Mouse (Mus musculus) cerebellum, adult 8-10 months (tissue): Measurements from ENCODE around the gene D430041D05Rik.

Source experiments
- DNase-seq: peaks from one replicate; pipeline ENCODE4 v3.0.0; 2022

D430041D05Rik gene

GRCm38 (mm10) chr2:104333952-104334351, 76.9 kb downstream of the D430041D05Rik start:
- DNase-seq, result no peak

GRCm38 (mm10) chr2:104332707-104333106, 78.1 kb downstream of the D430041D05Rik start:
- DNase-seq, result no peak

GRCm38 (mm10) chr2:104331261-104331660, 79.6 kb downstream of the D430041D05Rik start:
- DNase-seq, result no peak

GRCm38 (mm10) chr2:104327116-104327794, 83.6 kb downstream of the D430041D05Rik start:
- DNase-seq, result no peak

- no peak for DNase-seq
These were observed 87.0 kb downstream of the D430041D05Rik start for GRCm38 (mm10) chr2:104323773-104324172.

- no peak for DNase-seq
These were observed 87.5 kb downstream of the D430041D05Rik start for GRCm38 (mm10) chr2:104323351-104323750.

GRCm38 (mm10) chr2:104320061-104320624, 90.7 kb downstream of the D430041D05Rik start:
- no peak for DNase-seq

- no peak for DNase-seq
These were observed 91.4 kb downstream of the D430041D05Rik start for GRCm38 (mm10) chr2:104319443-104319842.

- DNase-seq, result no peak
These were observed 91.9 kb downstream of the D430041D05Rik start for GRCm38 (mm10) chr2:104318881-104319280.

- peak; percentile 44 for DNase-seq
These were observed 92.6 kb downstream of the D430041D05Rik start for GRCm38 (mm10) chr2:104318259-104318658.

GRCm38 (mm10) chr2:104317631-104318030, 93.2 kb downstream of the D430041D05Rik start:
- DNase-seq, result no peak

GRCm38 (mm10) chr2:104316483-104316882, 94.3 kb downstream of the D430041D05Rik start:
- DNase-seq, result no peak

- DNase-seq, result no peak
These were observed 97.6 kb downstream of the D430041D05Rik start for GRCm38 (mm10) chr2:104313246-104313645.

GRCm38 (mm10) chr2:104307102-104307501, 103.7 kb downstream of the D430041D05Rik start:
- no peak for DNase-seq

- DNase-seq, result no peak
These were observed 105.1 kb downstream of the D430041D05Rik start for GRCm38 (mm10) chr2:104305722-104306121.

- DNase-seq, result no peak
These were observed 110.9 kb downstream of the D430041D05Rik start for GRCm38 (mm10) chr2:104299912-104300311.

- no peak for DNase-seq
These were observed 111.7 kb downstream of the D430041D05Rik start for GRCm38 (mm10) chr2:104299160-104299559.

GRCm38 (mm10) chr2:104286821-104287220, 124.0 kb downstream of the D430041D05Rik start:
- DNase-seq, result no peak

GRCm38 (mm10) chr2:104283401-104283955, 127.3 kb downstream of the D430041D05Rik start:
- no peak for DNase-seq

GRCm38 (mm10) chr2:104282835-104283234, 128.0 kb downstream of the D430041D05Rik start:
- DNase-seq, result no peak

GRCm38 (mm10) chr2:104267049-104267448, 143.8 kb downstream of the D430041D05Rik start:
- DNase-seq, result no peak

GRCm38 (mm10) chr2:104261741-104262067, 149.1 kb downstream of the D430041D05Rik start:
- DNase-seq, result no peak

- no peak for DNase-seq
These were observed 149.7 kb downstream of the D430041D05Rik start for GRCm38 (mm10) chr2:104260920-104261740.

- no peak for DNase-seq
These were observed 154.2 kb downstream of the D430041D05Rik start for GRCm38 (mm10) chr2:104256585-104256984.
